Mouse (Mus musculus): ENCODE results near the gene P3h4. TPM values are rescaled to one million over a fixed set of nuclear protein-coding genes. Genes with fewer than 3 reads are reported as not detected.

Gene P3h4
- polyA plus RNA-seq, 1 experiment from 2014 or later, result 23.4 TPM

GRCm38 (mm10) chr11:100426820-100427219 is 12.2 kb upstream of the P3h4 start:
- H3K36me3 ChIP-seq, result peaks cover 36% of the 10 kb centered on the region
- 88% methylated on average over 3 of the region's 3 CpGs for WGBS

GRCm38 (mm10) chr11:100425851-100426250 is 11.2 kb upstream of the P3h4 start:
- Histone ChIP-seq H3K27me3 (ENCODE audit: low read depth, poor library complexity, severe bottlenecking) (no peaks in the 10 kb centered on the region), H3K27ac (replicated peaks) (no peak overlapping the region), H3K36me3 (peaks cover 28% of the 10 kb centered on the region), H3K4me3 (no peak overlapping the region), H3K9me3 (replicated peaks) (no peaks in the 10 kb centered on the region), H3K4me1 (peaks cover 11% of the 10 kb centered on the region)
- DNase-seq (ENCODE audit: low spot score), result peak; percentile 60
- WGBS, result 35% methylated on average over 7 of the region's 7 CpGs

More at GRCm38 (mm10) chr11:100426820-100427219, 12.2 kb upstream of the P3h4 start:
- H3K9me3 ChIP-seq (replicated peaks), result no peaks in the 10 kb centered on the region
- DNase-seq (ENCODE audit: low spot score), result no peak
- H3K4me3 ChIP-seq, result no peak overlapping the region
- no peak overlapping the region for H3K27ac ChIP-seq (replicated peaks)
- H3K27me3 ChIP-seq (ENCODE audit: low read depth, poor library complexity, severe bottlenecking), result no peaks in the 10 kb centered on the region
- peaks cover under 1% of the 10 kb centered on the region; the same call in 1 of the 2 replicates for H3K4me1 ChIP-seq

GRCm38 (mm10) chr11:100423836-100424235 is 9.2 kb upstream of the P3h4 start:
- 92% methylated on average over 7 of the region's 7 CpGs for WGBS
- H3K27ac ChIP-seq (replicated peaks), result no peak overlapping the region
- peaks cover 8% of the 10 kb centered on the region for H3K36me3 ChIP-seq

GRCm38 (mm10) chr11:100421537-100421936 is 6.9 kb upstream of the P3h4 start:
- Histone ChIP-seq H3K27me3 (ENCODE audit: low read depth, poor library complexity, severe bottlenecking) (peaks cover 9% of the 10 kb centered on the region), H3K36me3 (peaks cover 4% of the 10 kb centered on the region; the same call in 1 of the 2 replicates), H3K4me3 (no peak overlapping the region), H3K9me3 (replicated peaks) (no peaks in the 10 kb centered on the region), H3K4me1 (peaks cover 11% of the 10 kb centered on the region), H3K27ac (replicated peaks) (peak overlapping the region; percentile 23; the same call in 1 of the 2 replicates)
- WGBS, result 64% methylated on average over 8 of the region's 8 CpGs
- DNase-seq (ENCODE audit: low spot score), result no peak

More at GRCm38 (mm10) chr11:100423836-100424235, 9.2 kb upstream of the P3h4 start:
- DNase-seq (ENCODE audit: low spot score), result no peak
- Histone ChIP-seq H3K27me3 (ENCODE audit: low read depth, poor library complexity, severe bottlenecking) (no peaks in the 10 kb centered on the region), H3K4me3 (no peak overlapping the region), H3K9me3 (replicated peaks) (no peaks in the 10 kb centered on the region), H3K4me1 (peaks cover 11% of the 10 kb centered on the region)

GRCm38 (mm10) chr11:100414914-100415822 is 532 bp upstream of the P3h4 start, which contains the start of gene Fkbp10:
Fkbp10 (plus strand) TSS chr11:100415697.
- peaks cover 48% of the 10 kb centered on the region for H3K27me3 ChIP-seq (ENCODE audit: low read depth, poor library complexity, severe bottlenecking)
- peaks cover 47% of the 10 kb centered on the region for H3K4me1 ChIP-seq
- H3K36me3 ChIP-seq, result no peaks in the 10 kb centered on the region; the same call in 1 of the 2 replicates

GRCm38 (mm10) chr11:100413541-100413940 is 1.1 kb downstream of the P3h4 start:
- no peaks in the 10 kb centered on the region for H3K9me3 ChIP-seq (replicated peaks)
- peak overlapping the region; percentile 90; the same call in 1 of the 2 replicates for H3K27ac ChIP-seq (replicated peaks)
- peaks cover 48% of the 10 kb centered on the region for H3K27me3 ChIP-seq (ENCODE audit: low read depth, poor library complexity, severe bottlenecking)
- no peak for DNase-seq (ENCODE audit: low spot score)
- WGBS, result 77% methylated on average over 11 of the region's 11 CpGs
- H3K4me3 ChIP-seq, result peak overlapping the region; percentile 77
- H3K36me3 ChIP-seq, result peaks cover 8% of the 10 kb centered on the region
- peaks cover 47% of the 10 kb centered on the region for H3K4me1 ChIP-seq

More at GRCm38 (mm10) chr11:100414914-100415822, 532 bp upstream of the P3h4 start, which contains the start of gene Fkbp10:
- WGBS, result under 1% methylated on average over 30 of the region's 31 CpGs
- no peaks in the 10 kb centered on the region for H3K9me3 ChIP-seq (replicated peaks)
- peak within 1 kb of the TSS; percentile 90 for H3K27ac ChIP-seq (replicated peaks)
- H3K4me3 ChIP-seq, result peak within 1 kb of the TSS; percentile 77
- peak; percentile 66 for DNase-seq (ENCODE audit: low spot score)

- no peaks in the 10 kb centered on the region for H3K9me3 ChIP-seq (replicated peaks)
- DNase-seq (ENCODE audit: low spot score), result no peak
- peaks cover 51% of the 10 kb centered on the region for H3K4me1 ChIP-seq
- H3K27ac ChIP-seq (replicated peaks), result no peak overlapping the region
- no peak overlapping the region for H3K4me3 ChIP-seq
- H3K27me3 ChIP-seq (ENCODE audit: low read depth, poor library complexity, severe bottlenecking), result peaks cover 41% of the 10 kb centered on the region
- 87% methylated on average over 11 of the region's 11 CpGs for WGBS
- H3K36me3 ChIP-seq, result peaks cover 8% of the 10 kb centered on the region
Observed at GRCm38 (mm10) chr11:100411736-100412135, 2.9 kb downstream of the P3h4 start.

- H3K27ac ChIP-seq (replicated peaks), result no peak overlapping the region
- H3K9me3 ChIP-seq (replicated peaks), result no peaks in the 10 kb centered on the region
- no peak for DNase-seq (ENCODE audit: low spot score)
- peaks cover 20% of the 10 kb centered on the region for H3K27me3 ChIP-seq (ENCODE audit: low read depth, poor library complexity, severe bottlenecking)
- peaks cover 8% of the 10 kb centered on the region for H3K36me3 ChIP-seq
- H3K4me1 ChIP-seq, result peaks cover 34% of the 10 kb centered on the region
- whole genome bisulfite sequencing, result 91% methylated on average over 3 of the region's 3 CpGs
- H3K4me3 ChIP-seq, result no peak overlapping the region
Observed at GRCm38 (mm10) chr11:100409686-100410085, 5.0 kb downstream of the P3h4 start.

GRCm38 (mm10) chr11:100408835-100409462 is 5.7 kb downstream of the P3h4 start:
- WGBS, result 92% methylated on average over 12 of the region's 12 CpGs
- DNase-seq (ENCODE audit: low spot score), result no peak
- H3K4me1 ChIP-seq, result peaks cover 27% of the 10 kb centered on the region
- H3K27ac ChIP-seq (replicated peaks), result no peak overlapping the region
- no peaks in the 10 kb centered on the region for H3K9me3 ChIP-seq (replicated peaks)
- peaks cover 13% of the 10 kb centered on the region for H3K27me3 ChIP-seq (ENCODE audit: low read depth, poor library complexity, severe bottlenecking)
- no peak overlapping the region for H3K4me3 ChIP-seq
- H3K36me3 ChIP-seq, result peaks cover 8% of the 10 kb centered on the region

- peak; percentile 53 for DNase-seq (ENCODE audit: low spot score)
- 46% methylated on average over 10 of the region's 10 CpGs for whole genome bisulfite sequencing
Observed at GRCm38 (mm10) chr11:100408076-100408834, 6.4 kb downstream of the P3h4 start.

GRCm38 (mm10) chr11:100406995-100407705 is 7.5 kb downstream of the P3h4 start:
- DNase-seq (ENCODE audit: low spot score), result no peak
- no peaks in the 10 kb centered on the region for H3K27me3 ChIP-seq (ENCODE audit: low read depth, poor library complexity, severe bottlenecking)
- no peak overlapping the region for H3K4me3 ChIP-seq
- 93% methylated on average over 5 of the region's 5 CpGs for WGBS
- H3K4me1 ChIP-seq, result peaks cover 22% of the 10 kb centered on the region
- H3K27ac ChIP-seq (replicated peaks), result no peak overlapping the region
- H3K36me3 ChIP-seq, result peaks cover 8% of the 10 kb centered on the region
- H3K9me3 ChIP-seq (replicated peaks), result no peaks in the 10 kb centered on the region

More at GRCm38 (mm10) chr11:100408076-100408834, 6.4 kb downstream of the P3h4 start:
- peaks cover 25% of the 10 kb centered on the region for H3K4me1 ChIP-seq
- no peak overlapping the region for H3K4me3 ChIP-seq
- H3K27ac ChIP-seq (replicated peaks), result no peak overlapping the region
- peaks cover 8% of the 10 kb centered on the region for H3K36me3 ChIP-seq
- peaks cover 6% of the 10 kb centered on the region for H3K27me3 ChIP-seq (ENCODE audit: low read depth, poor library complexity, severe bottlenecking)
- H3K9me3 ChIP-seq (replicated peaks), result no peaks in the 10 kb centered on the region
